Mouse (Mus musculus): ENCODE results near the gene Mymx. TPM values are rescaled to one million over a fixed set of nuclear protein-coding genes. Genes with fewer than 3 reads are reported as not detected.
A peak's percentile ranks its signal among the peaks of the same experiment; 100 is the strongest.

Gene Mymx
- total RNA-seq, 2 experiments from 2014 or later, result not detected

- no peak for DNase-seq
These were observed 31.9 kb downstream of the Mymx start for GRCm38 (mm10) chr17:45569999-45570398.

GRCm38 (mm10) chr17:45568990-45569389 is 32.9 kb downstream of the Mymx start:
- no peak for DNase-seq

- no peak for DNase-seq
These were observed 34.7 kb downstream of the Mymx start for GRCm38 (mm10) chr17:45567162-45567601.

GRCm38 (mm10) chr17:45566360-45567161 is 35.3 kb downstream of the Mymx start:
- no peak for DNase-seq

- no peak for DNase-seq
These were observed 35.9 kb downstream of the Mymx start for GRCm38 (mm10) chr17:45566031-45566359.

- DNase-seq, result no peak
These were observed 36.8 kb downstream of the Mymx start for GRCm38 (mm10) chr17:45565103-45565502.

- DNase-seq, result no peak
These were observed 37.3 kb downstream of the Mymx start for GRCm38 (mm10) chr17:45564531-45565084.

GRCm38 (mm10) chr17:45563655-45564530 is 38.0 kb downstream of the Mymx start, which contains the start of gene Slc35b2:
Slc35b2 (plus strand) TSS chr17:45563874.
- DNase-seq, result peak; percentile 98

GRCm38 (mm10) chr17:45563216-45563615 is 38.7 kb downstream of the Mymx start:
- no peak for DNase-seq

- no peak for DNase-seq
These were observed 42.0 kb downstream of the Mymx start for GRCm38 (mm10) chr17:45559732-45560525.

GRCm38 (mm10) chr17:45557998-45558862 is 43.7 kb downstream of the Mymx start:
- no peak for DNase-seq

- no peak for DNase-seq
These were observed 44.6 kb downstream of the Mymx start for GRCm38 (mm10) chr17:45557246-45557824.

GRCm38 (mm10) chr17:45556514-45557245 is 45.2 kb downstream of the Mymx start:
- no peak for DNase-seq

- no peak for DNase-seq
These were observed 45.8 kb downstream of the Mymx start for GRCm38 (mm10) chr17:45556107-45556489.

GRCm38 (mm10) chr17:45555452-45556106 is 46.3 kb downstream of the Mymx start, which contains the start of gene Nfkbie:
Nfkbie (plus strand) TSS chr17:45555703.
- peak; percentile 96 for DNase-seq

GRCm38 (mm10) chr17:45554420-45554819 is 47.5 kb downstream of the Mymx start:
- no peak for DNase-seq

GRCm38 (mm10) chr17:45553065-45553464 is 48.8 kb downstream of the Mymx start:
- no peak for DNase-seq

- DNase-seq, result peak; percentile 87
These were observed 50.0 kb downstream of the Mymx start for GRCm38 (mm10) chr17:45551816-45552451.

- DNase-seq, result no peak
These were observed 50.6 kb downstream of the Mymx start for GRCm38 (mm10) chr17:45551249-45551796.

Measured in heart, postnatal 4 days (tissue).